Mouse (Mus musculus) kidney, adult 8-10 months (tissue): ENCODE data around the gene Psmd2.

Experiments
- DNase-seq, 2 experiments: peaks; one replicate each; pipeline ENCODE4 v3.0.0; 2022

The Psmd2 gene

GRCm38 (mm10) chr16:20651076-20651946 is at the start of gene Psmd2:
Gene Psmd2, plus strand, starts transcription at chr16:20651652.
- DNase-seq: peak; percentile 95 to 97

GRCm38 (mm10) chr16:20604705-20605104 is 46.7 kb upstream of the Psmd2 start:
- no peak for DNase-seq

- DNase-seq: peak; percentile 65 to 78
These were observed 40.7 kb upstream of the Psmd2 start for GRCm38 (mm10) chr16:20610501-20611356.

GRCm38 (mm10) chr16:20611357-20612227 is 39.9 kb upstream of the Psmd2 start, which contains the start of the genes Eef1akmt4, Gm49333 and Alg3:
Gene Eef1akmt4, plus strand, starts transcription at chr16:20611593.
Gene Gm49333, plus strand, starts transcription at chr16:20611610.
Gene Alg3, minus strand, starts transcription at chr16:20611735.
- peak; percentile 90 to 92 for DNase-seq

GRCm38 (mm10) chr16:20619541-20620398 is 31.7 kb upstream of the Psmd2 start:
- no peak for DNase-seq

- no peak for DNase-seq
These were observed 31.1 kb upstream of the Psmd2 start for GRCm38 (mm10) chr16:20620399-20620735.

- DNase-seq: no peak
These were observed 30.7 kb upstream of the Psmd2 start for GRCm38 (mm10) chr16:20620751-20621190.

- peak; percentile 62 to 72 for DNase-seq
These were observed 30.1 kb upstream of the Psmd2 start, which contains the start of gene Camk2n2 for GRCm38 (mm10) chr16:20621191-20621990. Gene Camk2n2, minus strand, starts transcription at chr16:20621287.

- peak; percentile 4 to 8 for DNase-seq
These were observed 29.3 kb upstream of the Psmd2 start for GRCm38 (mm10) chr16:20621991-20622685.

GRCm38 (mm10) chr16:20623211-20623610 is 28.2 kb upstream of the Psmd2 start:
- no peak for DNase-seq

GRCm38 (mm10) chr16:20628871-20629391 is 22.5 kb upstream of the Psmd2 start:
- DNase-seq: no peak

- DNase-seq: no peak
These were observed 21.5 kb upstream of the Psmd2 start, which contains the start of gene Ece2 for GRCm38 (mm10) chr16:20629731-20630634. Gene Ece2, plus strand, starts transcription at chr16:20629828.

- no peak for DNase-seq
These were observed 14.0 kb upstream of the Psmd2 start for GRCm38 (mm10) chr16:20637410-20637809.

GRCm38 (mm10) chr16:20638367-20638766 is 13.1 kb upstream of the Psmd2 start:
- no peak for DNase-seq

GRCm38 (mm10) chr16:20642161-20642560 is 9.3 kb upstream of the Psmd2 start:
- peak; percentile 45 to 78 for DNase-seq

GRCm38 (mm10) chr16:20643911-20644310 is 7.5 kb upstream of the Psmd2 start:
- DNase-seq: no peak

- no peak for DNase-seq
These were observed 477 bp downstream of the Psmd2 start for GRCm38 (mm10) chr16:20651947-20652310.

- DNase-seq: no peak
These were observed 1.9 kb downstream of the Psmd2 start for GRCm38 (mm10) chr16:20653315-20653714.
